Mouse (Mus musculus): Measurements from ENCODE around the gene Sumo1. TPM values are rescaled to one million over a fixed set of nuclear protein-coding genes. Genes with fewer than 3 reads are reported as not detected.
A peak's percentile ranks its signal among the peaks of the same experiment; 100 is the strongest.

Gene Sumo1
- polyA plus RNA-seq, 1 experiment from 2014 or later = 445 TPM

GRCm38 (mm10) chr1:59580131-59580751, 90.4 kb downstream of the Sumo1 start:
- H3K4me2 ChIP-seq (replicated peaks) = no peak overlapping the region
- WGBS = 54% methylated on average over 8 of the region's 8 CpGs
- H3K27ac ChIP-seq = no peak overlapping the region
- H3K9ac ChIP-seq = no peak overlapping the region
- H3K9me3 ChIP-seq = no peaks in the 10 kb centered on the region
- no peaks in the 10 kb centered on the region for H3K27me3 ChIP-seq (replicated peaks)
- ATAC-seq (ENCODE audit: low FRiP score, low read depth) = no peak
- H3K36me3 ChIP-seq = no peaks in the 10 kb centered on the region
- peaks cover 15% of the 10 kb centered on the region for H3K4me1 ChIP-seq
- H3K4me3 ChIP-seq = no peak overlapping the region

- H3K36me3 ChIP-seq = no peaks in the 10 kb centered on the region
- H3K9ac ChIP-seq = no peak overlapping the region
- H3K4me3 ChIP-seq = no peak overlapping the region
- H3K27ac ChIP-seq = no peak overlapping the region
- no peak for ATAC-seq (ENCODE audit: low FRiP score, low read depth)
- H3K4me2 ChIP-seq (replicated peaks) = no peak overlapping the region
- no peaks in the 10 kb centered on the region for H3K27me3 ChIP-seq (replicated peaks)
- peaks cover 17% of the 10 kb centered on the region for H3K4me1 ChIP-seq
- WGBS = 67% methylated on average over 5 of the region's 5 CpGs
- no peaks in the 10 kb centered on the region for H3K9me3 ChIP-seq
Measured at GRCm38 (mm10) chr1:59579327-59579726, 91.3 kb downstream of the Sumo1 start.

- 73% methylated on average over 4 of the region's 4 CpGs for WGBS
- Histone ChIP-seq H3K27ac (no peak overlapping the region), H3K4me1 (peaks cover 21% of the 10 kb centered on the region), H3K4me3 (no peak overlapping the region), H3K36me3 (no peaks in the 10 kb centered on the region), H3K4me2 (replicated peaks) (no peak overlapping the region), H3K9ac (no peak overlapping the region), H3K9me3 (no peaks in the 10 kb centered on the region), H3K27me3 (replicated peaks) (no peaks in the 10 kb centered on the region)
- no peak for ATAC-seq (ENCODE audit: low FRiP score, low read depth)
Measured at GRCm38 (mm10) chr1:59578770-59579169, 91.9 kb downstream of the Sumo1 start.

- Histone ChIP-seq H3K36me3 (no peaks in the 10 kb centered on the region), H3K4me2 (replicated peaks) (peak overlapping the region; percentile 55)
- 26% methylated on average over 21 of the region's 21 CpGs for WGBS
Measured at GRCm38 (mm10) chr1:59574262-59575187, 96.1 kb downstream of the Sumo1 start.

GRCm38 (mm10) chr1:59573843-59574242, 96.8 kb downstream of the Sumo1 start:
- WGBS = 68% methylated on average over 3 of the region's 3 CpGs
- ATAC-seq (ENCODE audit: low FRiP score, low read depth) = peak; percentile 31; the same call in 1 of the 2 replicates
- no peak overlapping the region for H3K9ac ChIP-seq
- H3K4me1 ChIP-seq = peaks cover 15% of the 10 kb centered on the region
- 0 out of 2 replicates have a peak overlapping the region, but pooled peaks have one; percentile 42 for H3K27ac ChIP-seq
- no peaks in the 10 kb centered on the region for H3K9me3 ChIP-seq
- no peaks in the 10 kb centered on the region for H3K36me3 ChIP-seq
- peak overlapping the region; percentile 55 for H3K4me2 ChIP-seq (replicated peaks)
- H3K4me3 ChIP-seq = no peak overlapping the region
- no peaks in the 10 kb centered on the region for H3K27me3 ChIP-seq (replicated peaks)

More at GRCm38 (mm10) chr1:59574262-59575187, 96.1 kb downstream of the Sumo1 start:
- Histone ChIP-seq H3K9me3 (no peaks in the 10 kb centered on the region), H3K4me3 (0 out of 2 replicates have a peak overlapping the region, but pooled peaks have one; percentile 16), H3K27me3 (replicated peaks) (no peaks in the 10 kb centered on the region), H3K9ac (peak overlapping the region; percentile 38), H3K4me1 (peaks cover 19% of the 10 kb centered on the region), H3K27ac (0 out of 2 replicates have a peak overlapping the region, but pooled peaks have one; percentile 42)
- ATAC-seq (ENCODE audit: low FRiP score, low read depth) = peak; percentile 82

- H3K4me1 ChIP-seq = peaks cover 15% of the 10 kb centered on the region
- 78% methylated on average over 3 of the region's 3 CpGs for WGBS
- no peaks in the 10 kb centered on the region for H3K36me3 ChIP-seq
- no peaks in the 10 kb centered on the region for H3K9me3 ChIP-seq
- no peak overlapping the region for H3K9ac ChIP-seq
- H3K4me3 ChIP-seq = no peak overlapping the region
- H3K27ac ChIP-seq = no peak overlapping the region
- no peak for ATAC-seq (ENCODE audit: low FRiP score, low read depth)
- H3K4me2 ChIP-seq (replicated peaks) = no peak overlapping the region
- H3K27me3 ChIP-seq (replicated peaks) = no peaks in the 10 kb centered on the region
Measured at GRCm38 (mm10) chr1:59571502-59571901, 99.1 kb downstream of the Sumo1 start.

GRCm38 (mm10) chr1:59570767-59571166, 99.9 kb downstream of the Sumo1 start:
- H3K4me1 ChIP-seq = peaks cover 15% of the 10 kb centered on the region
- 38% methylated on average over 4 of the region's 4 CpGs for WGBS
- H3K27ac ChIP-seq = no peak overlapping the region
- no peaks in the 10 kb centered on the region for H3K27me3 ChIP-seq (replicated peaks)
- H3K36me3 ChIP-seq = no peaks in the 10 kb centered on the region
- no peak for ATAC-seq (ENCODE audit: low FRiP score, low read depth)
- no peak overlapping the region for H3K4me2 ChIP-seq (replicated peaks)
- no peak overlapping the region for H3K4me3 ChIP-seq
- no peaks in the 10 kb centered on the region for H3K9me3 ChIP-seq
- no peak overlapping the region for H3K9ac ChIP-seq

- WGBS = 95% methylated on average over 5 of the region's 5 CpGs
- Histone ChIP-seq H3K4me3 (no peak overlapping the region), H3K9me3 (no peaks in the 10 kb centered on the region), H3K4me1 (peaks cover 7% of the 10 kb centered on the region), H3K36me3 (no peaks in the 10 kb centered on the region), H3K9ac (no peak overlapping the region), H3K4me2 (replicated peaks) (no peak overlapping the region), H3K27ac (no peak overlapping the region), H3K27me3 (replicated peaks) (no peaks in the 10 kb centered on the region)
- no peak for ATAC-seq (ENCODE audit: low FRiP score, low read depth)
Measured at GRCm38 (mm10) chr1:59569301-59569700, 101.3 kb downstream of the Sumo1 start.

GRCm38 (mm10) chr1:59568283-59568682, 102.4 kb downstream of the Sumo1 start:
- H3K27ac ChIP-seq = no peak overlapping the region
- no peak for ATAC-seq (ENCODE audit: low FRiP score, low read depth)
- H3K27me3 ChIP-seq (replicated peaks) = no peaks in the 10 kb centered on the region
- 88% methylated on average over 1 of the region's 1 CpGs for WGBS
- H3K4me2 ChIP-seq (replicated peaks) = no peak overlapping the region
- H3K9me3 ChIP-seq = no peaks in the 10 kb centered on the region
- H3K4me3 ChIP-seq = no peak overlapping the region
- H3K4me1 ChIP-seq = no peaks in the 10 kb centered on the region
- 0 out of 2 replicates have a peak, but pooled peaks cover under 1% of the 10 kb centered on the region for H3K36me3 ChIP-seq
- no peak overlapping the region for H3K9ac ChIP-seq

GRCm38 (mm10) chr1:59567521-59567920, 103.1 kb downstream of the Sumo1 start:
- Histone ChIP-seq H3K4me2 (replicated peaks) (no peak overlapping the region), H3K27ac (no peak overlapping the region), H3K4me1 (no peaks in the 10 kb centered on the region), H3K9me3 (no peaks in the 10 kb centered on the region), H3K4me3 (no peak overlapping the region), H3K36me3 (peaks cover 4% of the 10 kb centered on the region; the same call in 1 of the 2 replicates), H3K27me3 (replicated peaks) (no peaks in the 10 kb centered on the region), H3K9ac (no peak overlapping the region)
- no peak for ATAC-seq (ENCODE audit: low FRiP score, low read depth)
- 89% methylated on average over 4 of the region's 4 CpGs for WGBS

GRCm38 (mm10) chr1:59566926-59567325, 103.7 kb downstream of the Sumo1 start:
- H3K9me3 ChIP-seq = no peaks in the 10 kb centered on the region
- H3K27ac ChIP-seq = no peak overlapping the region
- no peaks in the 10 kb centered on the region for H3K4me1 ChIP-seq
- H3K36me3 ChIP-seq = peaks cover 4% of the 10 kb centered on the region; the same call in 1 of the 2 replicates
- no peaks in the 10 kb centered on the region for H3K27me3 ChIP-seq (replicated peaks)
- H3K4me2 ChIP-seq (replicated peaks) = no peak overlapping the region
- no peak overlapping the region for H3K4me3 ChIP-seq
- H3K9ac ChIP-seq = no peak overlapping the region
- no peak for ATAC-seq (ENCODE audit: low FRiP score, low read depth)
- 84% methylated on average over 6 of the region's 6 CpGs for WGBS

- H3K9me3 ChIP-seq = no peaks in the 10 kb centered on the region
Measured at GRCm38 (mm10) chr1:59566281-59566680, 104.4 kb downstream of the Sumo1 start.

More at GRCm38 (mm10) chr1:59566281-59566680, 104.4 kb downstream of the Sumo1 start:
- H3K9ac ChIP-seq = no peak overlapping the region
- ATAC-seq (ENCODE audit: low FRiP score, low read depth) = no peak
- H3K27me3 ChIP-seq (replicated peaks) = no peaks in the 10 kb centered on the region
- H3K36me3 ChIP-seq = peaks cover 4% of the 10 kb centered on the region; the same call in 1 of the 2 replicates
- no peak overlapping the region for H3K27ac ChIP-seq
- H3K4me2 ChIP-seq (replicated peaks) = no peak overlapping the region
- H3K4me1 ChIP-seq = no peaks in the 10 kb centered on the region
- H3K4me3 ChIP-seq = no peak overlapping the region
- 77% methylated on average over 7 of the region's 7 CpGs for WGBS

All from neural tube, embryonic 12.5 days (tissue).